9 mouse cellular contexts compared by ENCODE assay signal in genomic region chr4:156076911-156077382, GRCm38 (mm10). TPM values are rescaled to one million over a fixed set of nuclear protein-coding genes. Genes with fewer than 3 reads are reported as not detected.
DNase-seq lines count a peak whose midpoint lies in the region; ATAC-seq and TF ChIP-seq lines count a peak whose summit lies in the region.
"Had no signal": no experiment of that assay in that cellular context is flagged by ENCODE, and none has a peak within 500 bp of the region (broad histone marks: within the 10 kb centered on the region; RNA-seq: fewer than 3 reads in every experiment).

No protein-coding gene starts in this region.

- DNase-seq in kidney, postnatal 4 days = no peak
- DNase-seq in embryonic facial prominence, embryonic 14.5 days (ENCODE audit: low spot score) = no peak
- DNase-seq in ovary, postnatal 10 days (ENCODE audit: low spot score) = no peak
- no peak for DNase-seq in left cerebral cortex, adult 18-20 months (ENCODE audit: low spot score in 2 of 2)
- no peak for DNase-seq in spleen, adult 12 weeks (ENCODE audit: low spot score)

- peak overlapping the region; percentile 86 for H3K4me2 ChIP-seq in kidney, embryonic 14.5 days (replicated peaks; ENCODE audit: low read depth, low read length)
- H3K4me2 ChIP-seq in embryonic facial prominence, embryonic 14.5 days (ENCODE audit: low read depth, low read length) = peak overlapping the region; percentile 79
- peak overlapping the region; percentile 88 for H3K4me2 ChIP-seq in limb, embryonic 13.5 days (replicated peaks)

- no peaks in the 10 kb centered on the region for H3K36me3 ChIP-seq in kidney, embryonic 14.5 days (ENCODE audit: control insufficient read depth, insufficient read depth, low read length)
- H3K36me3 ChIP-seq in embryonic facial prominence, embryonic 14.5 days (ENCODE audit: control insufficient read depth, insufficient read depth, low read length) = no peaks in the 10 kb centered on the region
- H3K36me3 ChIP-seq in limb, embryonic 13.5 days = no peaks in the 10 kb centered on the region
- H3K36me3 ChIP-seq in small intestine, adult 2 months (ENCODE audit: control insufficient read depth, insufficient read depth, low read length) = no peaks in the 10 kb centered on the region

- peak overlapping the region; percentile 56; the same call in 1 of the 2 replicates for H3K9ac ChIP-seq in kidney, embryonic 14.5 days (ENCODE audit: low read depth, low read length)
- peak overlapping the region; percentile 55; the same call in 1 of the 2 replicates for H3K9ac ChIP-seq in embryonic facial prominence, embryonic 14.5 days (ENCODE audit: low read depth, low read length)
- peak overlapping the region; percentile 59; the same call in 1 of the 2 replicates for H3K9ac ChIP-seq in limb, embryonic 13.5 days

- H3K27ac ChIP-seq in kidney, embryonic 14.5 days (ENCODE audit: low read depth, low read length) = peak overlapping the region; percentile 75; the same call in 1 of the 2 replicates
- H3K27ac ChIP-seq in embryonic facial prominence, embryonic 14.5 days (replicated peaks; ENCODE audit: low read depth, low read length) = peak overlapping the region; percentile 17; the same call in 1 of the 2 replicates
- no peak overlapping the region for H3K27ac ChIP-seq in limb, embryonic 13.5 days
- peak overlapping the region; percentile 93 for H3K27ac ChIP-seq in small intestine, adult 2 months (ENCODE audit: insufficient read depth, low read depth, low read length)

- peaks cover 16% of the 10 kb centered on the region; the same call in 1 of the 2 replicates for H3K4me1 ChIP-seq in kidney, embryonic 14.5 days (ENCODE audit: control insufficient read depth, insufficient read depth, low read length)
- peaks cover 15% of the 10 kb centered on the region for H3K4me1 ChIP-seq in embryonic facial prominence, embryonic 14.5 days (ENCODE audit: control insufficient read depth, insufficient read depth, low read length)
- H3K4me1 ChIP-seq in limb, embryonic 13.5 days = peaks cover 22% of the 10 kb centered on the region
- peaks cover 22% of the 10 kb centered on the region for H3K4me1 ChIP-seq in small intestine, adult 2 months (ENCODE audit: control insufficient read depth, insufficient read depth, insufficient read length, low read length)

- H3K4me3 ChIP-seq in kidney, embryonic 14.5 days (ENCODE audit: low read length) = peak overlapping the region; percentile 41; the same call in 1 of the 2 replicates
- peak overlapping the region; percentile 43 for H3K4me3 ChIP-seq in embryonic facial prominence, embryonic 14.5 days (ENCODE audit: low read depth, low read length)
- H3K4me3 ChIP-seq in limb, embryonic 13.5 days = peak overlapping the region; percentile 48; the same call in 1 of the 2 replicates
- peak overlapping the region; percentile 76 for H3K4me3 ChIP-seq in small intestine, adult 2 months (ENCODE audit: low read depth, low read length)

- TF ChIP-seq POLR2A in small intestine, adult 2 months (IDR thresholded peaks at IDR 0.05; ENCODE audit: low read depth, low read length) = no peak

- H3K9me3 ChIP-seq in kidney, embryonic 14.5 days (ENCODE audit: control insufficient read depth, low read length) = no peaks in the 10 kb centered on the region
- H3K9me3 ChIP-seq in embryonic facial prominence, embryonic 14.5 days (ENCODE audit: control insufficient read depth, low read length) = no peaks in the 10 kb centered on the region
- no peaks in the 10 kb centered on the region for H3K9me3 ChIP-seq in limb, embryonic 13.5 days

- ATAC-seq in kidney, embryonic 14.5 days (ENCODE audit: low FRiP score, low TSS enrichment) = peak; percentile 48
- ATAC-seq in embryonic facial prominence, embryonic 14.5 days (ENCODE audit: low read depth) = no peak
- no peak for ATAC-seq in limb, embryonic 13.5 days (ENCODE audit: low FRiP score, low read depth)
- ATAC-seq: Patski had no signal

- 0 out of 2 replicates have a peak, but pooled peaks cover 6% of the 10 kb centered on the region for H3K27me3 ChIP-seq in kidney, embryonic 14.5 days (ENCODE audit: control insufficient read depth, insufficient read depth, low read length)
- H3K27me3 ChIP-seq in embryonic facial prominence, embryonic 14.5 days (replicated peaks; ENCODE audit: control insufficient read depth, insufficient read depth, low read length) = peaks cover 11% of the 10 kb centered on the region; the same call in 1 of the 2 replicates
- H3K27me3 ChIP-seq in limb, embryonic 13.5 days = peaks cover 13% of the 10 kb centered on the region
- no peaks in the 10 kb centered on the region for H3K27me3 ChIP-seq in small intestine, adult 2 months (ENCODE audit: control insufficient read depth, insufficient read depth, low read length)
- H3K27me3 ChIP-seq: Patski had no signal

- peak; percentile 23; the same call in 1 of the 2 replicates for TF ChIP-seq CTCF in small intestine, adult 2 months (IDR thresholded peaks at IDR 0.05; ENCODE audit: extremely low read depth, insufficient read length, insufficient replicate concordance, low read depth, low read length)

- 7% methylated on average over 8 of the region's 8 CpGs for WGBS in kidney, embryonic 14.5 days
- 12% methylated on average over 8 of the region's 8 CpGs for WGBS in embryonic facial prominence, embryonic 14.5 days
- WGBS in limb, embryonic 13.5 days = 9% methylated on average over 8 of the region's 8 CpGs
- WGBS in small intestine, adult 2 months = 2% methylated on average over 8 of the region's 8 CpGs

RNA-seq across cellular contexts. Expression of gene Ttll10, which starts 17.7 kb away (rescaled TPM):
- polyA plus RNA-seq in kidney, embryonic 14.5 days (2014; fragmentation: Nextera tagmentation; extraction: Ambion mirVana) = 3.5 and 6.0 TPM in 2 replicates
- 1.2 and 2.8 TPM in 2 replicates for polyA plus RNA-seq in embryonic facial prominence, embryonic 14.5 days (2014; fragmentation: Nextera tagmentation; extraction: Ambion mirVana)
- 0.70 and 1.1 TPM in 2 replicates for polyA plus RNA-seq in limb, embryonic 13.5 days (2015; fragmentation: Nextera tagmentation; extraction: Ambion mirVana)
- polyA plus RNA-seq in small intestine, adult 2 months (2012; rRNA removed) = 5.2 and 9.1 TPM in 2 replicates
- not detected for total RNA-seq in left cerebral cortex, adult 18-20 months (2021)

RNA-seq across cellular contexts. Expression of gene 9430015G10Rik, which starts 32.8 kb away (rescaled TPM):
- polyA plus RNA-seq in kidney, embryonic 14.5 days (2014; fragmentation: Nextera tagmentation; extraction: Ambion mirVana) = 30.2 and 47.3 TPM in 2 replicates
- polyA plus RNA-seq in embryonic facial prominence, embryonic 14.5 days (2014; fragmentation: Nextera tagmentation; extraction: Ambion mirVana) = 26.6 and 30.9 TPM in 2 replicates
- 45.2 and 48.7 TPM in 2 replicates for polyA plus RNA-seq in limb, embryonic 13.5 days (2015; fragmentation: Nextera tagmentation; extraction: Ambion mirVana)
- polyA plus RNA-seq in small intestine, adult 2 months (2012; rRNA removed) = 7.4 and 8.3 TPM in 2 replicates
- total RNA-seq in left cerebral cortex, adult 18-20 months (2021) = 10 to 100 TPM; 29.4 to 30.7 TPM

RNA-seq across cellular contexts. Expression of gene Tnfrsf18, which starts 51.0 kb away (rescaled TPM):
- 2.3 and 2.8 TPM in 2 replicates for polyA plus RNA-seq in kidney, embryonic 14.5 days (2014; fragmentation: Nextera tagmentation; extraction: Ambion mirVana)
- 2.7 and 3.1 TPM in 2 replicates for polyA plus RNA-seq in embryonic facial prominence, embryonic 14.5 days (2014; fragmentation: Nextera tagmentation; extraction: Ambion mirVana)
- polyA plus RNA-seq in limb, embryonic 13.5 days (2015; fragmentation: Nextera tagmentation; extraction: Ambion mirVana) = 2.8 and 2.9 TPM in 2 replicates
- polyA plus RNA-seq in small intestine, adult 2 months (2012; rRNA removed) = 3.9 and 6.1 TPM in 2 replicates
- not detected for total RNA-seq in left cerebral cortex, adult 18-20 months (2021)

RNA-seq across cellular contexts. Expression of gene Rnf223, which starts 53.4 kb away (rescaled TPM):
- polyA plus RNA-seq in kidney, embryonic 14.5 days (2014; fragmentation: Nextera tagmentation; extraction: Ambion mirVana) = 0.35 and 0.57 TPM in 2 replicates
- polyA plus RNA-seq in embryonic facial prominence, embryonic 14.5 days (2014; fragmentation: Nextera tagmentation; extraction: Ambion mirVana) = 0.31 and 0.45 TPM in 2 replicates
- 0.48 and 0.72 TPM in 2 replicates for polyA plus RNA-seq in limb, embryonic 13.5 days (2015; fragmentation: Nextera tagmentation; extraction: Ambion mirVana)
- polyA plus RNA-seq in small intestine, adult 2 months (2012; rRNA removed) = 0.10 and 0.33 TPM in 2 replicates
- total RNA-seq in left cerebral cortex, adult 18-20 months (2021) = 1 to 10 TPM in 1 of 2 experiments, under 1 TPM in 1; 0.77 to 1.1 TPM
